Mouse (Mus musculus) skeletal muscle tissue, adult 2 months (tissue): ENCODE results near the gene Zfp579.
A peak's percentile ranks its signal among the peaks of the same experiment; 100 is the strongest.
"Not testable (repeated sequence)": the region's sequence is repeated elsewhere in the genome, so short reads cannot be mapped to it uniquely, and the experiment has no call there.

ENCODE experiments used
- DNase-seq: peaks from one replicate; pipeline ENCODE4 v3.0.0-alpha.2; 2012; ENCODE audit warnings: low read depth, low spot score

Zfp579 gene

GRCm38 (mm10) chr7:5015118-5016001 lies 19.4 kb upstream of the Zfp579 start, which contains the start of gene Gm44973:
Gene Gm44973, plus strand, starts transcription at chr7:5015496.
- peak; percentile 90 for DNase-seq

DNA sequence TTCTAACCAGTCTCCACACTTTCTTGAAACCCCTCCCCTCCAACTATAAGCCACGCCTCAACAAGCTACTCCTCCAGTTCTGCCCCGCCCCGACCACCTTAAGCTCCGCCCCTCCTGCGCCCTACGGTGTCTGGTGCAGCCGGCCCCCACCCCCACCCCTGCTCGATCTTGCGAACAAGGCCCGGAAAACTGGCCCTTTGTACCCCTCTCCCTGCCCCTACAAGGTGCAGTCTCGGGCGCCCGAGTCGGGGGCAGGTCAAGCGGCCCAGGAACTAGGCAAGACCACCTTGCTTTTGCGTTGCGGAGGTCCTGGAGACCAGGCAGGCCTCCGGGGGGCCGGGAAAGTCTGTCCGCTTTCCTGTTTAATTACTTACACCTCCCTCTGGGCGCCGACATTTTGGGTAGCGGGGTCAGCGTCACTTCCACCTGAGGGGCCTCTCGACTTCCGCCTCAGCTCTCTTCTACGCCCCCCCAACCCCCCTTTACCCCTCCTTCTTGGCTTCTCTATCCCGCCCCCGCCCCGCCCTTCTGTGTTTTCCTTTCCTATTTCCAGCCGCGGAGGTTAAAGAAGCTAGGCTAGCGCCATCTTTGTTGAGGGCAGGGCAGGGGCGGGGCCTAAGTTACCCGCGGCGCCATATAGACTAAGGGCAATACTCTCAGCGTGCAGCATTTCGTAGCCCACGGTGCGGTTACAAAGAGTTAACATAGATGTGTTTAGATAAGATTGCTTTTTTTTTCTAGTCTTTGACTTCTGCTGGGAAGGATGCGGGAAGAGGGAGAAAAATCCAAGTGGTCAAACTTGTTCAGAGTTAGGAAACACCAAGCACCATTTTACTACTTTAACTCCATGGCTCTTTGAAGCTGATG lies 18.5 kb upstream of the Zfp579 start, which contains the start of the genes Zfp524 and Fiz1:
Gene Zfp524, plus strand, starts transcription at position 165 of the 867 bp plus-strand sequence.
Gene Fiz1, minus strand, starts transcription at position 447 of the 867 bp plus-strand sequence.
- peak; percentile 95 for DNase-seq

DNA sequence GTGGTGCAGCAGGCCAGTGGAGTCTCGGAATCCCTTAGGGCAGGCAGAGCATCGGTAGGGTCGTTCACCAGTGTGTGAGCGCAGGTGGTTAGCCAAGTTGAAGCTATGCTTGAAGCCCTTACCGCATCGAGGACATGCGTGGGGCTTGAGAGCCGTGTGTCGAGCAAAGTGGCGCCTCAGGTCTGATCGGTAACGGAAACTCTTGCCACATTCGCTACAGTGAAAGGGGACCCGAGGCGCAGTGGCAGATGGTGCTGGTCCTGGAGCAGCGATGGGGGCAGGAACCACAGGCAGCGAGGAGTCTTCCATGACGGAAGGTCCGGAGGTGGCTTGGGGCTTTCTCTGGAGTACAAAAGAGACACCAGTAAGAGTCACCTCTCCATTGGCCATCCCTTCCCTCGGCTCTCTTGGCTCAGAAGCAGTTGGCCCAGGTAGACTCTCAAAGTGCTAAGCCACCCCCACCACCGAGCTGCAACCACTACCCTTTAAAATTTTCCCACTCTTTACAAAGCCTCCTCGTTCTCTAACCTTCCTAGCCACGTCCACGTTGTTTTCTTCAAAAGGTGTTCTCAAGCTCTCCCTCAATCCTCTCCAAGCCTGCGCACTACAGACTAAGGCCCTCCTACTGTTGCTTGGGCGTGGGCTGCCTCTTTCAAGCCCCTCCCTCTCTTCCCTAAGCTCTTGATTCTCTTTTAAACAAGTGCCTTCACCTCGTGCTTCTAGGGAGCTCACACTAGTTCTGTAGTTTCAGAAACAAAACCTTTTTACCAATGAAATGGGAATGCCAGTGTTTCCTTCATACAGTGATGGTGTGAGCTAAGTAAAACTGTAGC lies 16.9 kb upstream of the Zfp579 start:
- no peak for DNase-seq

DNA sequence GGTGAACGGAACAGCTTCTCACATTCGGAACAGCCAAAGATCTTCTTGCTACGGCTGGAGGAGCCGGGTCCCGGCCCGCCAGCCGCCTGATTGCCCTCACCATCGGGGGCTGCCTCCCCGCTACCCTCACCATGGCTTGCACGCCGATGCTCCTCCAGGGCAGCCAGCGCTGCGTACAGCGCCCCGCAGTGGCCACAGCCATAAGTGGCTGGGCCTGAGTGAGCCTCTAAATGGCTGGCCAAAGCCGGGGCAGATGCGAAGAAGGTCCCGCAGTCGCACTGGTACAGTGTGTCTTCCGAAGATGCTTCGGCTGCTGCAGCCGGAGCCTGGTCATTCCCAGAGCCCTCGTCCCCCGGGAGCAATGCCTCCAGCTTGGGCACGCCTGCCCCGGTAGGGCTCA lies 12.3 kb upstream of the Zfp579 start:
- DNase-seq = no peak

DNA sequence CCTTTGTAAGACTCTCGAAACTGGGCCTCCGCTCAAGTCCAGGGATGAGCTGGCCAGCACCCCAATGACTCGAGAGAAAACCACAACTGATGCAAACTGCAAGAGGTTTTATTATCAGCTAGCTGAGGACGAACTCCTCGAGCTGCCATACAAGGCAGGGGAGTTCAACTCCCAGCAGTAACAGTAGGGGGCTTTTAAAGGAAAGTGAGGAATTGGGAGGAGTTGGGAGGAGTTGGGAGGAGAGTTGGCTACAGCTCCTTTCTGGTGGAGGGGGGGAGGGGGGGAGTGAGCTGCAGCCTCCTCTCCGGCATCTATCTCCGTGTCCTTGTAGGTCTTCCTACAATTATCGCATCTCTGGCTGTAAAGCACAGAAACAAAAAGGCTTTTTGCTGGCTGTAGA lies 6.9 kb upstream of the Zfp579 start:
- not testable (repeated sequence) for DNase-seq

DNA sequence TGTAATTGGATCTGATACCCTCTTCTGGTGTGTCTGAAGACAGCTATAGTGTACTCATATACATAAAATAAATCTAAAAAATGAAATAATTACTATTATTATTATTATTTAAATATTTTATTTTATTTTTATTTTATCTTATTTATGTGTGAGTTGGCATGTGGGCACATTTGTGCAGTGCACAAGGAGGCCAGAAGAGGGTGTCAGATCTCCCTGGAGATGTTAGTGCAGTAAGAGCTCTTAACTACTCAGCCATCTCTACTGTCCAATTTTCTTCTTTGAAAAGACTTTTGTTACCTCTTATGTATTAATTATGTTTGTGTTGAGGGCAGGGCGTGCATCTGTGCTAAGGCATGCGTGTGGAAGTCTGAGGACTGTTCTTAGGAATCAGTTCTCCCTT lies 3.9 kb upstream of the Zfp579 start:
- no peak for DNase-seq

GRCm38 (mm10) chr7:4996934-4997333 lies 976 bp upstream of the Zfp579 start:
- DNase-seq = no peak

GRCm38 (mm10) chr7:4995268-4996002 lies 523 bp downstream of the Zfp579 start:
- DNase-seq = no peak

DNA sequence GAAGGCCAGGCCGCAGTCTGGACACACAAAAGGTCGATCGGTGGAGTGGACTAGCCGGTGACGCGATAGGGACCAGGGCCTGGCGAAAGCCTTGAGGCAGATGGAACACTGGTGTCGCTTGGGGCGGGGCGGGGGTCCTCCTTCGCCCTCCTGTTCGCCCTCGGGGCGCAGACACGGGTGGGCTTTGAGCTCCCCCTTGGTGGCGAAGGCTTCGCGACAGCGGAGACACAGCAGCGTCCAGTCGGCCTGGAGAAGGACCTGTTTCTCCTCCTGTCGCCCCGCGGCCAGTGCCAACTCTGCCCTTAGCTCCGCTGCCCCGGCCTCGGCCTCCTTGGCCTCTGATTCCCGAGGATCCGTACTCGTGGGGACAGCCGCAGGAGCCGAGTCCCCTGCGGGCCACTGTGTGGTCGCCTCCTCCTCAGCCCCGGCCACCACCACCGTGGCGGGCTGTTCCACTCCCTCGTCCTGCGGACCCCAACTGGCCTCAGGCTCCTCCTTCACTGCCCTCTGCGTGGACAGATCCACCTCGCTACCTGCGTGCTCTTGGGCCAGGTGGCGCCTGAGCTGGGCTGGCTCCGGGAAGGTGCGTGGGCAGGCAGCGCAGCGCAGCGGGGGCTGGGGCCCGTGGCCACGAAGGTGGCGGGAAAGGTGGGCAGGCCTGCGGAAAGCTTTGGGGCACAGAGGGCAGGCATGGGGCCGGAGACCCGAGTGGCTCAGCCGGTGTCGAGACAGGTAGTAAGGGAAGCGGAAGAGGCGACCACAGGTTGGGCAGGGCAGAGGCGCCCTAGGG lies 1.8 kb downstream of the Zfp579 start:
- DNase-seq = no peak

- no peak for DNase-seq
These were observed 2.5 kb downstream of the Zfp579 start for GRCm38 (mm10) chr7:4993347-4993998.

- no peak for DNase-seq
These were observed 7.7 kb downstream of the Zfp579 start for GRCm38 (mm10) chr7:4988250-4988649.

- DNase-seq = no peak
These were observed 19.1 kb downstream of the Zfp579 start for GRCm38 (mm10) chr7:4976832-4977231.

- DNase-seq = peak; percentile 57
These were observed 20.5 kb downstream of the Zfp579 start for GRCm38 (mm10) chr7:4975455-4975854.

- peak; percentile 90 for DNase-seq
These were observed 23.5 kb downstream of the Zfp579 start for GRCm38 (mm10) chr7:4972321-4973047.

DNA sequence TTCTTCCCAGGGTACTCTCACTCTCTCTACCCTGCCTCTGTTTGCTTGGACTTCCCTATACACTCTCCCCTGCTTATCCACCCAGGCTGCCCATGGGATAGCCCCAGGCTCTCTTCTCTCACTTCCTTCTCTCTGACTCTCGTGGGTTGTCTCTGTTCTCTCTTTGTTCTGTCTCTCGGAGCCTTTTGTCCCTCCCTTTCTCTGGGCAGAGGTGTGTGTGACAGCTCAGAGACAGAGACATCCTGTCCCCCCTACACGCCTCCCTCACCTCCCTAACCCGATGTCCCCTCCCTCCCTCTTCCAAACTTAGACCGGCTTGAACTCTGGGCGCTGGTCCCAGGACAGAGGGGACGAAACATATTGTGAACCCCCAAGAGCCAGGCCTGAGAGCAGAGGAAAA lies 24.2 kb downstream of the Zfp579 start:
- DNase-seq = no peak

DNA sequence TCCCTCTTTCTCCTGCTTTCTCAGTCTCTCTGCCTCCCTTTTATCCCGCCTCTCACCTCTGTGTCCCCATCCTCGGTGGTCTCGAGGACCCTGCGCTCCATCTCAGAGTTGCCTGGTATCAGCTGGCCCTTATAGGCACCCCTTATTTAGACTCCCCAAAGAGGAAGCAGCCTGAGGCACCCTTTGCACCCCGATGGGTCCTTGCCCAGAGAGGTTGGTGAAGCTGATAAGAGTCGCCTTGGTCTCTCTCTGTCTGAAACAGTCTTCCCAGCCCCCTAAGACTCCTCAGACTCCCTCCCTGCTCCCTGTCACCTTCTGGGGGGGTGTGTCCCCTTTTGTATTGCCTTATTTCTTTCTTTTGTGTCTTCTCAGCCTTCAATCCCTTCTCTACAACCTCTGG lies 24.9 kb downstream of the Zfp579 start, which contains the start of gene Sbk3:
Gene Sbk3, minus strand, starts transcription at position 101 of the 400 bp plus-strand sequence.
- DNase-seq = no peak

DNA sequence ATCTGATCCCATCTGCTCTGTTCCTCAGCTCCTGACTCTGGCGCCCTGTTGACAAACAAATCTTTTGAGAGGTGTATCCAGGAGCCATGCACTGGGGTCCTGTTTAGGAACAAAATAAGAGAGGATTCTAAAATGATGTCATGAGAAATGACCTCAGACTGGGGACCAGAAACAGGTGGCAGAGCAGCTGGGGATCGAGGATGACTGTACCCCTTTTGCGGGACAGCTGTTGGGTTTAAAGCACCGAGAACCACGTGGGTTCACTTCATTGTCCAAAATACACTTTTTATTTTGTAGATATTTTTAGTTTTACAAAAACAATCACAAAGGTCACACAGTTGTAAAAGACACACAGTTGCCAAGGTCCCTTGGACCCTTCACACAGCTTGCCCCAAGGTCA lies 31.0 kb downstream of the Zfp579 start:
- no peak for DNase-seq

GRCm38 (mm10) chr7:4964272-4964671 lies 31.7 kb downstream of the Zfp579 start, which contains the start of gene Sbk2:
Gene Sbk2, minus strand, starts transcription at chr7:4964406.
- DNase-seq = peak; percentile 91
